Mouse (Mus musculus): Measurements from ENCODE around the gene Tyw5.

DNA sequence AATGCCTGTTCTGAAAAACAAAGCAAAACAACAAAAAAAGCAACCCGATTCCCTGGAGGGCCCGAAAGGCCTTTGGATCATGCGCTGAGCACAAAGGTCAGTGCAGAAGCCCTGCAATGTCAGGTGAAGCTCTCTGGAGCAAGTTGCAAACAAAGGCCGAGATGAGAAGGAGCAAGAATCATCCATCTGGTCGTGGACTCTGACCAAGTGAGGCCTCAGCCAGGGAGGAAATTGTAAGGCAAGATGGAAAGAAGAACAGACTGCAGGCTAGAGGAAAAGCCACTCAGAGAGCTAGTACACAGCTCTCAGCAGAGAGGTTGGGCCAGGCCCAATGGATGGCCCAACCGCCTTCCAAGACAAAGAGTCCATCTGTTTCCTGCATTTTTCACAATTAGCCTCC is 32.1 kb upstream of the Tyw5 start:
- TF ChIP-seq EP300 (IDR thresholded peaks at IDR 0.05; ENCODE audit: insufficient read depth, low read depth, low read length): no peak
- TF ChIP-seq CTCF (IDR thresholded peaks at IDR 0.05): no peak
- TF ChIP-seq POLR2A (IDR thresholded peaks at IDR 0.05; ENCODE audit: insufficient read depth, low read depth, low read length): no peak
